Mouse (Mus musculus) CH12.LX (cell line): ENCODE results near the gene Grip1.

Experiments
- CTCF ChIP-seq, 2 experiments: IDR thresholded peaks in 1 of 2; conservative IDR thresholded peaks in 1 of 2; 2 replicates each; pipeline ENCODE4 v1.5.1; 2011 to 2012; ENCODE audit warnings: low read depth in 2 of 2, low read length in 2 of 2, improper control_type of control experiment in 1 of 2, inconsistent platforms in 1 of 2, mild to moderate bottlenecking in 1 of 2, moderate library complexity in 1 of 2
- ETS1 ChIP-seq: conservative IDR thresholded peaks from 2 replicates; pipeline ENCODE4 v1.6.1; 2012; ENCODE audit warnings: low read depth, mild to moderate bottlenecking, inconsistent platforms, low read length, improper control_type of control experiment, moderate library complexity
- RCOR1 ChIP-seq: conservative IDR thresholded peaks from 2 replicates; pipeline ENCODE4 v1.6.1; 2012; ENCODE audit warnings: low read depth, mild to moderate bottlenecking, inconsistent platforms, low read length, improper control_type of control experiment

DNA sequence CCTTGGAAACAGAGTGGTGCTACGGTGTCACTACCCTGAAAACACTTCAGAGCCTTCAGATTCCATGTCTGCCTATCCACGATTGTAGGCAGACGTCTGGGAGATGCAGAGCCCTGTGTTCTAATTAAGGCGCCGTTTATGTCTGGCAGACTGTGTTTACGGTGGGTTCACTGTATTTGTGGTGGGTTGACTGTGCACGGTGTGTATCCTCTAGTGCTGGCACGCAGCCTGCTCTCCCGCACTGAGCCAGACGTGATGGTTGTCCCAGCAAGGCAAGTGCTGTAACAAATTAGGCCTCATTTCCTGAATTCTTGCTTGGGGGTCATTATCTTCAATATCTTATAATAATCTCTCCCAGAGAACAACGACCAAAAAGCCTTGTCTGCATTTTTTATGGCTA lies 680.1 kb downstream of the Grip1 start:
- TF ChIP-seq CTCF (conservative IDR thresholded peaks at IDR 0.05 in 1 of 2, IDR thresholded peaks at IDR 0.05 in 1 of 2; ENCODE audit: low read depth in 2 of 2, low read length in 2 of 2) (no peak), RCOR1 (no peak), ETS1 (no peak)
